Mouse (Mus musculus) stomach, postnatal 0 days (tissue): ENCODE data around the gene Foxp1.

Experiments used
- CTCF ChIP-seq: IDR thresholded peaks from 2 replicates; pipeline ENCODE4 v1.5.1; 2016; ENCODE audit warnings: antibody characterized with exemption, low read depth, mild to moderate bottlenecking, moderate library complexity
- EP300 ChIP-seq: optimal IDR thresholded peaks from 2 replicates; pipeline ENCODE3; 2016; ENCODE audit warnings: antibody characterized with exemption

- TF ChIP-seq CTCF (no peak), EP300 (no peak)
Measured at GRCm38 (mm10) chr6:99440606-99441005, 81.9 kb downstream of the Foxp1 start.
